Mouse (Mus musculus) kidney, postnatal 14 days (tissue): Measurements from ENCODE around the gene Golph3.
"Not testable (repeated sequence)": the region's sequence is repeated elsewhere in the genome, so short reads cannot be mapped to it uniquely, and the experiment has no call there.

Experiments
- DNase-seq: peaks from one replicate; pipeline ENCODE4 v3.0.0; 2022; ENCODE audit warnings: mixed read lengths

Gene Golph3

DNA sequence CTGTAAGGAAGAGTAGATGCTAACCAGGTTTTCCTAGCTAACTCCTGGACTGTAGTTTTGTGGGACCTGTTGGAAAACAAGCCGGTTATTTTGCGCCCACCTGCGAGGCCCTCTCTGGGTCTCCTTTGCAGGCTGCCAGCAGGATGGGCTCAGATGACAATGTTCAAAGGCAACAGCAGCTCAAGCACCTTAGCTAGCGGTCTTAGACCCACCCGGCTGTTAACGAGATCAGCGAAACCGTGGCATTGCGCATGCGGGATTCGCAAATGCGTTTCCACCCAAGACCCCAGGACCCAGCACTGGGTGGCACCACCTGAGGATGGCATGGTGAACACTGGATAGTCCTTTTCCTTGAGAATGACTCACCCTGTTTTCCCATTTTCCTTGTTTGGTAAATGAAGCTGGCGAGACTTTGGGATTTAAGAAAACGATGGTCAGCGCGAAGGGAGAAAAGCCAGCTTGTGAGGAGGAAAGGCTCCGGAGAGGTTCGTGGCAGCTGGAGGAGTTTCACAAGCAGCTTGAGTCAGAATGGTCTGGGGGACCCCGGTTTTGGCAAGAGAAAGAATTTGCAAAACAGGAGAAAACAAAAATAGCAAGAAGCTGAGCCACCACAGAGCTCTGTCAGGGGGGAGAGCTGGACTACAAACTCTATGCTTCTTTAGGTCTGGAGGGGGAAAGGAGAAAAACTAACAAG lies 39.4 kb downstream of the Golph3 start:
- no peak for DNase-seq

DNA sequence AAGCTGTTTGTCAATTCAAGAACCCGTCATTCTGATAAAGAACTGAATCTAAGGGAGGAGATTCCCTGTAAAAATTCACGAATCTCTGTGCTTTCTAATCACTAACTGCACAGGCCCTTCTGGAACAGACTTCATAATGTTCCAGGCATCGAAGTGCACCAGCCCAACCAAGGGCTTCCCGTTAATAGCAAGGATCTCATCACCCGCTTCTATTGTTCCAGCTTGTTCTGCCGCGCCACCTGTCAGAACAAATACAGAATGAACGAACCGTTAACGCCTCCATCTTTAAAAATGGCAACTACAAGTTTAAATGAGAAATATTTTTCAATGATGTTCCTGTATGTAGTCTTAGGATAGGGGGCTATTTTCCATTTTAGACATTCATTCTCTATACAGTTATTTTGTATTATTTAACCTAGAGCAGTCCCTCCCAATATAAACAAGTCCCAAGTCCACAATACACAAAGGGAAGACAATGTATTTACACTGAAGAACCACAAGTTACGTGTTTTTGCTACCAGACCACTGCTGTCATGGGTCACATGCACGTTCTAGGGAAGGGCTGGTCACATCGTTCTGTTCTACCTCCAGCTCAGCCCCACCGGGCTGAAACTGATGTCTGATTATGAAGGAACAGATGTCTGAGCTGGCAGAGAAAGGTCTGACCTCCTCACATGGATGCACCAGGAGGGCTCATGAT lies 40.9 kb downstream of the Golph3 start:
- no peak for DNase-seq

DNA sequence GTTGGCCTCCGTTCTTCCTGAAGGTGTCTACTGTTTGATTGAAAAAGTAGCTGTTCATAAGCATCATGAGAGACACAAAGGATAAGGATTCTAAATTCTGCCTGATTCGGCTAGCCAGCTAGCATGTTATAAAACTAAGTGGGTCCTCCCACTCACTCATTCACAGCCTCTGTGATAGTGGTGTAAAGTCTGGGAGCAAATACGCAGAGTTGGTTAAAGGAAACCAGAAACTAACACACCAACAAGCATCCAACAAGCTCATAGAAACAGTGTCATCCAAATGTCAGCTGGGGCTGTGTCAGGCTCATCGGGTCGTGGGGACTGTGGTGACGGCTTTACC lies 41.4 kb downstream of the Golph3 start:
- no peak for DNase-seq

DNA sequence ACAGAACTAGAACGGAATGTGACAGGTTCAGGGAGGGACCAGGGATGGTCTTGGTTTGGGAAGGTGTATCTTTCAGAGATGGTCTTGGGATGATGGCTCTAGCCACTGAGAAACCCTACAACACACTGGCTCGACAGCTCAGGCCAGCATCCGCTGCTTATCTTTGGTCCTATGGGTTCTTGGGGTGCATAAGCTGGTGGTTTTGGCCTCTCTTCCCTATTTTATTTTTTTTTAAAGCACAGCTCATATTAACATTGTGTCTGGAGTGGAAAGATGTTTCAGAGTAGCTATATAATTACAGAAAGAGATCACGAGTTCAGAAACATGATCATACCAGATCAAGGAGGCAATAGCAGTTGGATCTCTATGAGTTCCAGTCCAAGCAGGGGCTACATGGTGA lies 42.8 kb downstream of the Golph3 start:
- no peak for DNase-seq

DNA sequence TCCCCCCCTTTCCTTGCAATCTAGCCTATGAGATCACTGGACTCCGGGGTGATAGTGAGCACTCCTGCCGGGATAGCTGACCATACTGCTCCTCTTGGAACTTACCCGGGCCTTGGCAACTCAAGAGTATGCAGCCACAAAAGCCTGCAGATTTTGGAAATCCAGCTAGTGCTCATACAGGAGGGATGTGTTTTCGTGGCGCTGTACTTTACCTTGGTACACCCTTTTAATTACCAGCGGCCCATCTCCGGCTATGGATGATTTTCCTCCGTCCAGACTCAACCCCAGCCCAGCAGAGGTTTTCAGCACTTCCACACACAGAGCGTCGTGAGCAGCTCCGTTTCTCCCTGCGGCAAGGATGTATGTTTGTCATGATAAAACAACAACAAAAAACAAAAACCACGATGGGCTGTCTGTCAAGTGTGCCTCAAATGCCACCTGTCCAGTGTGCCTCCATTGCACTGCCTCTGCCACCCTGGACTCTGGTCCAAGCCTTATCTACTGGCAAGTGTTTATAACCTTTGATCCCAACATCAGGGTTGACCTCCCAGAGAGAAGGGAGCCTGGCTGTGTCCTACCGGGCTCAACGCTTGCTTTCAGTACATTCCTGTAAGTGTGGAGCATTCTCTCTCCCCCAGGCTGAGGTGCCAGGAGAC lies 44.3 kb downstream of the Golph3 start:
- DNase-seq: no peak

DNA sequence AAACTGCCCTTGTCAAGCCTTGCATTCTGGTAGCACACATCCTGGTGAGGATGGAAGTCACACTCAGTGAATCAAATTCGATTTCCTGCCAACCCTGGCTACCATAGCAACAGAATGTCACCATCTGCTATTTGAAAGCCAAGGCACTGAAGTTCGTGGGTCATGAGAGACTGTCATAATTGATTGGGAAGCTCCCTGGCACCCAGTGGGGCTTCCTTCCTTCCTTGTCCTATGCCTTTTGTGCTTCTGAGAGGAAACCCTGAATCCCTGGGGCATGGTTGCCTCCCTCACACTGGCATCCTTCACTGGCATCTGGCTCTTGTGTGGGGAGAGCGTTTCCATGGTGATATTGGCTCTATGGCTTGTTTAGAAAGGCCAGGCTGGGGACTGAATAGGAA lies 44.8 kb downstream of the Golph3 start:
- peak; percentile 35 for DNase-seq

DNA sequence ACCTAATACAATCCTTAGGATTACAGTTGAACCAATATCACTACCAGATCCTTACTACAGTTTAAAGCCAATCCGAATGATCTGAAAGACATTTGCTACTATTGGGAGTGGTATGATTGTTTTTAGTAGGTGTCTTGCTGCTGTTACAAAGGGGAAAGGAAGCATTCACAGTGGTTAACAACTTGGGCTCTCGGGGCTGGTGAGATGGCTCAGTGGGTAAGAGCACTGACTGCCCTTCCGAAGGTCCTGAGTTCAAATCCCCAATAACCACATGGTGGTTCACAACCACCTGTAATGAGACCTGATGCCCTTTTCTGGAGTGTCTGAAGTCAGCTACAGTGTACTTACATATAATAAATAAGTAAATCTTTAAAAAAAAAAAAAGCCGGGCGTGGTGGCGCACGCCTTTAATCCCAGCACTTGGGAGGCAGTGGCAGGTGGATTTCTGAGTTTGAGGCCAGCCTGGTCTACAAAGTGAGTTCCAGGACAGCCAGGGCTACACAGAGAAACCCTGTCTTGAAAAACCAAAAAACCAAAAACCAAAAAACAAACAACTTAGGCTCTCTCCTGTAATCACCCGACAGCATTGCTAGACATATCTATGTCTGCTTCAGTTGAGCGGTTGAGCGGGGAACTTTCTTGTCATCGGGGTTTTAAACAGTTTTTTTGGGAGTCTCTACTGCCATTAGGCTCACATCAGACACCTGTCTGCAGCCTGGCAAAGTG lies 45.5 kb downstream of the Golph3 start:
- DNase-seq: not testable (repeated sequence)

DNA sequence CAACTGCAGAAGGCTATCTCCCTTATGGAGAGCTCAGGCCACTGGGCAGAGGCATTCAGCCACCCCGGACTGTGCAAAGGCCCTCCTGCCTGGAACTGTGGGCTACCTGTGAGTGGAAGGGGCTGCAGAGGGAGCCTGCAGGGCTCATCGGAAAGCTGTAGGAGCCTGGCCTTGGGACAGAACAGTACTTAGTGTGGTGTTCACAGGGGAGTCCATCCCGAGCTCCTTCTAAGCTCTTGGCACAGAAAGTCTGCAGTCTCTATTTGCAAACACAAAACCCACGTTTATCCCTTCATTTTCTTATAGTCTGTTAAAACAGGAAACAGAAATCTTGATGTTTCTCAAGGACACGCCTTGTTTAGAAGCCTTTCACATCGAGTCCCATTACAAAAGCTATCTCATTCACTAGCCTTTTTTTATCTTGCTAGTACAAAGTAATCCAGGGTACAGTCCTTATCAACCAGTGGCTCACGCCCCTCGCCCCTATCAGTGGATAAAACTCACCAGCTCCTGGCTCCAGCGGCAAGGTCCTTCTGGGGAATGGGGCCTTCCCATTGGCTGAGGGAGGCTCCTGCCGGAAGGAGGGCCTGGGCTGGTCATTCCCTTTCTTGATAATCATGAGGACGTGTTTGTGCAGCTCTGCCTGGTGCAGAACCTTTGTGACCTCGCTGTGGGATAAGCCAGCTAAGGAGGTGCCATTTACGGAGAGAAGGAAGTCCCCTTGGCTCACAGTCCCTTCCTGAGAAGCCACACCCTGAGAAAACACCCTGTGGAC lies 46.2 kb downstream of the Golph3 start:
- DNase-seq: peak; percentile 51

DNA sequence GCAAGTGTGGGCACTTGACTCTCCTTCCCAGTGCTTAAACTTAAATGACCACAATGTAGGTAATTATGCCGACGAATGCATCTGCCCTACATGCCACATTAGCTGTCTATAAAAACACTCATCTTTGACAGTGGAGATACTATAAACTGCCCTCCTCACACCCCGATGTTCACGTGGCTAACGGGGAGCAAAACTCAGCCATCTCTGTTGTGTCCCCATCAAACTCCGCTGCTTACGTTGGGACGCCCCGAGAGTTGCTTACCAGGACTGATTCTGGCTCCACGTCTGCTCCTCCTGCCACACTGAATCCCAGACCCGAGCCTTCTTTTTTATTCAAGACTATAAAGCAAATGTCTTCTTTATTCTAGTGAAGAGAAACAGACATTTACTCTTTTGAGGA lies 47.1 kb downstream of the Golph3 start:
- DNase-seq: no peak

DNA sequence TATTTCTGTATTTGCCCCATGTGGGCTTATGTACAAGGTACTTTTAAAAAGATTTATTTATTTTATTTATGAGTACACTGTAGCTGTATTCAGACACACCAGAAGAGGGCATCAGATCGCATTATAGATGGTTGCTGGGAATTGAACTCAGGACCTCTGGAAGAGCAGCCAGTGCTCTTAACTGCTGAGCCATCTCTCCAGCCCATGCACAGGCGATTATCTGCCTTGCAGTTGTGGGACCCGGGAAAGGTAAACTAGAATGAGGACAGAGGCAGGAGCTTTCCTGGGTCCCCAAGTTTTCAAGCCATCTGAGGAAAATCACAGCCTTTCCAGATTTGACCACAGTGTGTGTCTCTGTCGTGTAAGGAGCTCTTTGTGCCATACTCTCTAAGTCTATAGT lies 47.6 kb downstream of the Golph3 start:
- DNase-seq: no peak

DNA sequence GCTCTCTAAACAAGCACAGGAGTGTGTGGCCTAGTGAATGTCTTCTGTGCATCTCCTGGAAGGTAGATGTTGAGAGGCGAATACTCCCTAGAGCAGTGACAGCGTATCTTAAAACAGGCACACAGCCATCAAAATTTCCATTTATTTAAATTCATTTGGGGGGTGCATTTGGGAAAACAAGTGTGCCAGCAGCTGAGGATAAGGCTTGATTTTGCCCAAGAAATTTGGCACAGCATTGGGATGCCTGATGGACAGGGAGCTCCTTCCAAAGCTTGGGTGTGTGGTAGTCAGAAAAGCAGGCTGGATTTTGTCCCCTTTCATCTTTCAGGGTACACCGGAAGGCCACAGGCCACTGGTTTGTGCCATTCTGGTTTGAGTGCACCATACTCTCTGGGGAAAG lies 48.8 kb downstream of the Golph3 start:
- no peak for DNase-seq

DNA sequence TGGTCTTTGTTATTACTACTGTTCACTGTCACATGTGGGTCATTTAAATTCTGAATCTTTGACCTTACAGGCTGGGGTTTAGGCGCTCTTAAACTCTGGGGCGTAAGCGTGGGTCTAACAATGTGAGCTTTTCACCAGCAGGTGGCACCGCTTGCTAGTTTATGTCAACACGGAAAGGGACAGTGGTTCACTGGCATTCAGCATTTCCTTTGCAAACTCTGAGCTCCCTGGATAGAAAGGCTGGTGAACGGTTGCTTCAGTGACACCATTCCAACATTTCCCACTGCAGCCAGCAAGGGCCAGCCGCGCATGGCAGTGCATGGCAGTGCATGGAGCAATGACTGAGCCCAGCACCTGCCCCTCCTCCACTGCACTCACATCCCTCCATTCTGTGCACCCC lies 49.9 kb downstream of the Golph3 start:
- DNase-seq: peak; percentile 85

DNA sequence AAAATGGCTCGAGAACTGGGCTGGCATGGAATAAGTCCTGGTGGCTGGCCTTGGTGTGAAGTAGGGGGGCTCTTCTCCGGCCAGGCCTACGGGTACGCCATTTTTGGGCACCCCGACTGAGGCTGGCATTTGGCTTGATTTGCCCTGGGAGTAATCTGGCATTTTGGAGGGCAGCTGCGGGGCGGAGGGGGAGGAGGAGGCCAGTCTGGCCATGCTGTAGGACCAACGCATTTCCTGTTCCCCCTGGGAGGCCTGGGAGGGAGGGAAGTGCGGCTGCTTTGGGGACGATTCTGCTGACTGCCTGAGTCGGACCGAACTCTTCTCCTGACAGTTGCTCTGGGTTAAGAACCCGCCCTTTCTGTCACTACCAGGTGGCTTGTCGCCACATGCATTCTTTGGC lies 52.2 kb downstream of the Golph3 start:
- peak; percentile 30 for DNase-seq

DNA sequence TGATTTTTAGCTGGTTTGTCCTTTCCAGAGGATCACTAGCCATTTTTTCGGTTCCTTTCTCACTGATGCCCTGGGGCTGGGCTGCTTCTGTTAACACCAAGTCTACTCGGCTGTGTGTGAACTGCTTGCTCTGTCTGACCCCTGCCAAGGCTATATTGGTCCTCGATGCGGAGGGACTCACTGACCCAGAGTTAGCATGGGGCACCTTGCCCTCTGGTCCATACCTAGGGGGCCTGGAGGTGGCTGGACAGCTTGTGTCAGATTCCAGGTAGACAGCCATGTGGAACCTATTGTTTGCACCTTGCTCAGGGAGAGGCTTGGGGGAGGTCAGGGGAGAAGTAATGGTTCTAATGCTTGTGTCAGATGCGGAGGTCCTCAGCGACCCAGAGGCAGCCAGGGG lies 52.7 kb downstream of the Golph3 start:
- DNase-seq: peak; percentile 66

DNA sequence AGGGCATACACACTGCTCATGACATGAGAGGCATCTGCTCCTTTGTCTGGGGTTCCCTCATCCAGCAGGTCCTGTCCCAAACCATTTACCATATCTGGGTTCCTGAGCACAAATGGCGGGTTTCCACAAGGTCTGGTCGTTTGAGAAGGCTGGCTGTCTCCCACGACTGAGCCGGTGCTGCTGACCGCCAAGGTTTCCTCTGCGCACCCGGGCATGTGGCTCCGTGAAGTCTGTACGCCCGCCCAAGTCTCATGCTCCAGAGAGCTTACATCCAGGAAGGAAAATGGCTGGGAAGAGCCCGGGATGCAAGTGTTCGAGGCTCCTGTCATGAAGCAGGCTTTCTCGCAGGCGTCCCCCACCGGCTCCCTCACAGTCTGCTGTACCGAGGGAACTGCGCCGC lies 53.7 kb downstream of the Golph3 start:
- DNase-seq: peak; percentile 19

DNA sequence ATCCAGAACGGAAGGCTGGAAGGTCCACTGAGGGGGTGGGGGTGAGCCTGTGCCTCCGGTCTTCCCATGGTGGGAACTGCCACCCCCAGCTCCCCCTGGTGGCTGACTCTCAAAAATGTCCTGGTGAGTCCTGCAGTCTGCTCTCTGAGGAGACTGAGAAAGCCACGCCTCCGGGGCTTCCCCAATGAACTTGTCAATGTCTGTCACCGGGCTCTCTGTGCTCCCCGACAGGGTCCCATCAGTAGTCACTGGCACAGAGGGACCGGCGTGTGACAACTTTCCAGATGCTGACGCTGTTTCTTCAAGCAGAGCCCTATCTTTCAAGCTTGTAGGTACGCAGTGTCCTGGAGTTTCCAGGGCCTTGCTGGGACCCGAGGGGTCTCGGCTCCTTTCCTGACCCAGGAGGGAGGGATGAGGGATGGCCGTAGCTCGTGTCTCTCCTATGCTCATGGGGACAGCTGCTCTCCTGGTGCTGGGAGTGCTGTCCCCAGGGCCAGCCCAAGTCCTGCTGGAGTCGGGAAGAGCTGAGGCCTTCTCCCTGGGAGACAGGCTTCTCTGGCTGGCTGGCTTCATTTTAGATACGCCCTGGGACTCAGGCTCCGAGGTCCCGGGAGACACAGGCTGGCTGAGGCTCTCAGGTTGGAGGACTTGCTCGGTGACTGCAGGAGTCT lies 54.5 kb downstream of the Golph3 start:
- DNase-seq: peak; percentile 90

DNA sequence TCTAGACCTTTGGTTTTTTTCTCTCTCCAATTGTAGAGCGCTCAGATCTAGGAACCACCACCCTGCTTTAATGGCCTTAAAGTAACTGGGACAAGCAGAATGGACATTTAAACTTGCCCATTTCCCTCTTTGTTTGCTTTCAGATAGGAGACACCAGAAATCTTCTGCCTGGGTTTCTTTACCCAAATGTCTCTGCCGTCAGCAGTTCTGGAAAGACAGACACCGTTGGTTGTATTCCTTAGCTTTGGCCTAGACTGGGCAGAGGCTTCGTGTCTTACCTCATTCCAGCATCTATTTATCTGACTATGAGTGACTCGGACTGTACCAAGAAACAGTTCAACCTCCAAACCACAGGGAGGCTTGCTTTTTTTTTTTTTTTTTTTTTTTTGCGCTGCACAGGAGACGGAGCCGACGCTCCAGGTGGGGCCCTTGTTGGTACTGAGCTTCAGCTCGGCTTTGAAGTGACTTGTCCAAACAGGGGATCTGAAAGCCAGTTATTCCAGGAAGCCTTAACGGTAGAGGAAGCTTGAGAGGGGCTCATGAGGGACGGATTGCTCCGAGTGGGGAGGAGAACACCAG lies 55.3 kb downstream of the Golph3 start:
- no peak for DNase-seq

DNA sequence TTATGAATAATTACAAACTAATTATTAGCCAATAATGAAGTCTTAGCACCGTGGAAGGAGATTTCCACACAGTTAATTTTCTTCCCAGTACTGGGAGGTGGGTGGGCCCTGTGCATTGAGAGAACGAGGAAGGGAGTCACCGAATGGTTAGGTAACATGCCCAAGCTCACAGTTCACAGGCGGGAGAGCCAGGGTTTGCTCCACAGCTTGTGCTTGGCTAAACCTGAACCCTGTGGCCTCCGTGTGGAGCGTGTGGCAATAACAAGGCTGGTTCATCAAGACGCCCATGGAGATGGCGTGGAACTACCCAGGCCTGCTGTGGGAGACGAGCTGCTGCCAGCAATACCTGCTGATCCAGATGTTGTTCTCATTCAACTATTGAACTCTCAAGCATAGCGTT lies 56.5 kb downstream of the Golph3 start:
- DNase-seq: peak; percentile 42

DNA sequence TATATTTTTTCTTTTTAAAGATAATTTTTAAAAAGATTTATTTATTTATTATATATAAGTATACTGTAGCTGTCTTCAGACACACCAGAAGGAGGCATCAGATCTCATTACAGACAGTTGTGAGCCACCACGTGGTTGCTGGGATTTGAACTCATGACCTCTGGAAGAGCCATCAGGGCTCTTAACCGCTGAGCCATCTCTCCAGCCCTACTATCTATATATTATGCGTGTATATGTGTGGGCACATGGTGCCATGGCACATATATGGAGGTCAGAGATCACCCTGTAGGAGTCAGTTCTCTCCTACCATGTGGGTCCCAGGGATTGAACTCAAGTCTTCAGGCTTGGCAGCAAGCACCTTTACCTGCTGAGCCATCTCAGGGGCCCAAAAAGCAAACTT lies 58.8 kb downstream of the Golph3 start:
- no peak for DNase-seq

DNA sequence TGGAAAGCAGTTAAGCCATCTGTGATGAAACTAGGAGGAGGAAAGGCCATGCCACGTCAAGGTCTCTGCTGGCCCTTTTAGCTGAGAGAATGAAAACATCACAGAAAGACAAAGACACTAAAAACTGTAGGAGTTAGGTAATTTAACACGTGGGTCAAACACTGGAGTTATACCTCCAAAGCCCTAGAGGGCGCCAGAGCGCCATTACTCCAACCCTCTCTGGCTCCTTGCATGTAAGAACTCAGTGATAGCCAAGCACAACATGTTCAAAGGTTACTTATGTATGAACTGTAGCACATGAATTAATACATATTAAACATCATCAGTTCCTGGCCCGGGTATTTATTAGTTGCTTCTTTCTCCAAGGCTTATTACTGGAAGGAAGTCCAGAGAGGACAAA lies 59.3 kb downstream of the Golph3 start:
- DNase-seq: peak; percentile 38

DNA sequence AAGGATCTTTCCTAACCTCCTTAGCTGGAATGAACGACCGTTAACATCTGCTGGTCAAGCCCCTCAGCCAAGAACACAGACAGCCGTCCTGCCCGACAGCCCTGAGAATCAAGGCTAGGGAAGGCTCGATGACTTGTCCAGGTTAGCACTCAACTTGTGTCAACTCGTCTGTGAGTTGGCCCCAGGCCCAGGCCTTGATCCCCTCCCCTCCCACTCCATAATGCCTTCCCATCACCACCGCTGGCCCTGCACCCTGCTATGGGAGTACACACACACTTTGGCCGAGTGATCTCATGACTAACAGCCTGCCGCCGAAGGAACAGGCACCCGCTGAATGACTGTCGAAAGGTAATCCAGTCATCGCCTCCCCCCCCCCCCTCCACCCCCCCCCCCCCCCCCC lies 63.4 kb downstream of the Golph3 start:
- no peak for DNase-seq
